Mouse (Mus musculus): ENCODE results near the gene Snx29. TPM values are rescaled to one million over a fixed set of nuclear protein-coding genes. Genes with fewer than 3 reads are reported as not detected.

The Snx29 gene
- total and polyA plus RNA-seq, 3 experiments, result 1.2 to 3.2 (median 3.1) TPM

DNA sequence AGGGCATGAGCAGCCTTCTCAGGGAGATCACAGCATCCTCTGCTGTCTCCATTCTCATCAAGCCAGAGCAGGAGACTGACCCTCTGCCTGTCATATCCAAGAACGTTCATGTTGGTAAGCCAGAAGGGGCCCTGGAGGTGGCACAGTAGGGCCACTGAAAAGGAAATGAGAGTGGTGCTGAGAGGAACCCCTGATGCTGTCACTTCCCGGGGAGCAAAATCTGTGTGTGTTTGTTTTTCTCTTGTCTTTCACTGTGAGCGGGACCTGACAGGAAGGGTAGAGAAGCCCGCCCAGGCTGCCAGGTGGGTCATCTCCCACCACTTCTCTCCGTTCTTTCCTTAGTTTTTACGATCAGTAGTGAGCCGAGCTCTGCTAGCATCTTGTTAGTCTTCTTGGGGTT, 78.2 kb downstream of the Snx29 start:
- no peak overlapping the region for H3K4me3 ChIP-seq (replicated peaks in 1 of 3; ENCODE audit: low read depth in 2 of 3, low read length in 2 of 3, poor library complexity in 1 of 3)
- H3K4me1 ChIP-seq (ENCODE audit: control insufficient read depth in 1 of 2, insufficient read depth in 2 of 2), result peaks cover 10 to 39% of the 10 kb centered on the region in 2 experiments
- no peak overlapping the region for H3K9ac ChIP-seq (ENCODE audit: insufficient read depth, low read depth)
- H3K27ac ChIP-seq (ENCODE audit: insufficient read depth, low read depth), result no peak overlapping the region
- no peak for TF ChIP-seq CHD2 (IDR thresholded peaks at IDR 0.05; ENCODE audit: low read length)
- TF ChIP-seq MAFK (IDR thresholded peaks at IDR 0.05; ENCODE audit: insufficient replicate concordance, low read length), result no peak
- TF ChIP-seq CTCF (conservative IDR thresholded peaks at IDR 0.05 in 1 of 2, IDR thresholded peaks at IDR 0.05 in 1 of 2; ENCODE audit: low read depth in 2 of 2, low read length in 2 of 2), result no peak
- TF ChIP-seq ZC3H11A (IDR thresholded peaks at IDR 0.05; ENCODE audit: low read depth, low read length), result no peak
- no peak for TF ChIP-seq JUND (conservative IDR thresholded peaks at IDR 0.05; ENCODE audit: low read depth, low read length)
- no peak for TF ChIP-seq SIN3A (IDR thresholded peaks at IDR 0.05; ENCODE audit: low read length)
- TF ChIP-seq JUN (IDR thresholded peaks at IDR 0.05; ENCODE audit: insufficient read depth, low read depth, low read length), result no peak
- no peak for TF ChIP-seq MAX (IDR thresholded peaks at IDR 0.05; ENCODE audit: low read length)
- TF ChIP-seq POLR2A (IDR thresholded peaks at IDR 0.05; ENCODE audit: low read depth, low read length), result no peak
- no peak for TF ChIP-seq TCF12 (IDR thresholded peaks at IDR 0.05; ENCODE audit: low read depth, low read length)
- TF ChIP-seq NRF1 (IDR thresholded peaks at IDR 0.05; ENCODE audit: low read depth, low read length), result no peak
- no peak for TF ChIP-seq MXI1 (IDR thresholded peaks at IDR 0.05; ENCODE audit: low read depth, low read length)
- no peak for TF ChIP-seq RCOR1 (conservative IDR thresholded peaks at IDR 0.05; ENCODE audit: low read depth, low read length)
- no peak for TF ChIP-seq UBTF (IDR thresholded peaks at IDR 0.05; ENCODE audit: low read depth, low read length)
- TF ChIP-seq ETS1 (conservative IDR thresholded peaks at IDR 0.05; ENCODE audit: low read depth, low read length), result no peak
- no peak for TF ChIP-seq MAZ (IDR thresholded peaks at IDR 0.05; ENCODE audit: low read depth, low read length)
- no peak for TF ChIP-seq ZMIZ1 (IDR thresholded peaks at IDR 0.05; ENCODE audit: low read depth, low read length)
- TF ChIP-seq USF2 (conservative IDR thresholded peaks at IDR 0.05; ENCODE audit: low read depth, low read length), result no peak
- TF ChIP-seq POLR2AphosphoS2 (IDR thresholded peaks at IDR 0.05; ENCODE audit: low read depth, low read length), result no peak
- dilution Hi-C loops (cut with MboI; ENCODE audit: extremely low pct_ligation_motif_present, extremely low pct_unique_long_range_greater_than_20kb, low sequenced_read_pairs), result no loop called here
- in situ Hi-C loops (cut with MboI; ENCODE audit: low pct_ligation_motif_present, low pct_unique_long_range_greater_than_20kb, low sequenced_read_pairs), result no loop called here
- no peaks in the 10 kb centered on the region for H3K27me3 ChIP-seq (replicated peaks)
- H3K79me2 ChIP-seq (replicated peaks; ENCODE audit: control insufficient read depth, extremely low read depth, insufficient read depth, poor library complexity, severe bottlenecking), result no peaks in the 10 kb centered on the region
- H3K36me3 ChIP-seq (replicated peaks in 1 of 2; ENCODE audit: control insufficient read depth in 1 of 2, insufficient read depth in 1 of 2, low read length in 1 of 2), result peaks cover 0 to 2% of the 10 kb centered on the region in 2 experiments
- DNase-seq (ENCODE audit: extremely low read depth), result no peak
- no peaks in the 10 kb centered on the region for H3K9me3 ChIP-seq (replicated peaks; ENCODE audit: low read length)
- H3K4me2 ChIP-seq (ENCODE audit: insufficient read depth, low read depth, poor library complexity, severe bottlenecking), result no peak overlapping the region

DNA sequence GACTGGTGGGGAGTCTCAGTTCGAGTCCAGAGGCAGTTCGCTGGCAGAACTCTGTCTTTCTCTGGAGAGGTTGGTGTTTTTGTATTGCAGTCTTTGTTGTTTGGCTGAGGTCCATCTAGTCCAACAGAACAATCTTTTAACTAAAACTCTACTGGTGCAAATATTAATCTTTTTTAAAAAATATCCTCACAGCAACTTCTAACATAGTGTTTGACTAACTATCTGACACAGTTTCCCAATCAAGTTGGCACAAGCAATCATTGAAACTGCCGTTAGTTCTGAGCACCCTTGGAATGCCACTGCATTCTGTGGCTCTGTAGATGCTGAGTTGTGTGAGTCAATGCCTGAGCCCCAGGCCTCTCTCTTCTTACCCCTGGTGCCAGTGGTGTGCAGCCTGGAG, 82.5 kb downstream of the Snx29 start:
- Histone ChIP-seq H3K27me3 (replicated peaks) (no peaks in the 10 kb centered on the region), H3K4me1 (ENCODE audit: control insufficient read depth in 1 of 2, insufficient read depth in 2 of 2) (peaks cover 7 to 26% of the 10 kb centered on the region in 2 experiments), H3K36me3 (replicated peaks in 1 of 2; ENCODE audit: control insufficient read depth in 1 of 2, insufficient read depth in 1 of 2, low read length in 1 of 2) (peaks cover 0 to 2% of the 10 kb centered on the region in 2 experiments), H3K79me2 (replicated peaks; ENCODE audit: control insufficient read depth, extremely low read depth, insufficient read depth, poor library complexity, severe bottlenecking) (no peaks in the 10 kb centered on the region), H3K9me3 (replicated peaks; ENCODE audit: low read length) (no peaks in the 10 kb centered on the region), H3K4me2 (ENCODE audit: insufficient read depth, low read depth, poor library complexity, severe bottlenecking) (no peak overlapping the region), H3K27ac (ENCODE audit: insufficient read depth, low read depth) (no peak overlapping the region), H3K4me3 (replicated peaks in 1 of 3; ENCODE audit: low read depth in 2 of 3, low read length in 2 of 3, poor library complexity in 1 of 3) (no peak overlapping the region), H3K9ac (ENCODE audit: insufficient read depth, low read depth) (no peak overlapping the region)
- in situ Hi-C loops (cut with MboI; ENCODE audit: low pct_ligation_motif_present, low pct_unique_long_range_greater_than_20kb, low sequenced_read_pairs), result no loop called here
- DNase-seq (ENCODE audit: extremely low read depth), result no peak
- TF ChIP-seq CHD2 (IDR thresholded peaks at IDR 0.05; ENCODE audit: low read length) (no peak), NELFE (IDR thresholded peaks at IDR 0.05; ENCODE audit: low read depth, low read length) (no peak), TCF12 (IDR thresholded peaks at IDR 0.05; ENCODE audit: low read depth, low read length) (no peak), MAFK (IDR thresholded peaks at IDR 0.05; ENCODE audit: insufficient replicate concordance, low read length) (no peak), KAT2A (IDR thresholded peaks at IDR 0.05; ENCODE audit: insufficient replicate concordance, low read length) (no peak), MXI1 (IDR thresholded peaks at IDR 0.05; ENCODE audit: low read depth, low read length) (no peak)
- dilution Hi-C loops (cut with MboI; ENCODE audit: extremely low pct_ligation_motif_present, extremely low pct_unique_long_range_greater_than_20kb, low sequenced_read_pairs), result no loop called here

All from CH12.LX (cell line).